Mouse (Mus musculus) neural tube, embryonic 10.5 days (tissue): ENCODE measurements at regions not wholly inside any gene's neighbourhood (a gene's known extent, or its start where the extent isn't known, plus 50 kb on each side); places are given as distances from the start of the nearest gene placed in this dataset.
"Not testable (repeated sequence)": the region's sequence is repeated elsewhere in the genome, so short reads cannot be mapped to it uniquely, and the experiment has no call there.

ENCODE experiments used
- DNase-seq: peaks from one replicate; pipeline ENCODE4 v3.0.0-alpha.2; 2017; ENCODE audit warnings: low spot score; ENCODE audit errors: extremely low spot score

DNA sequence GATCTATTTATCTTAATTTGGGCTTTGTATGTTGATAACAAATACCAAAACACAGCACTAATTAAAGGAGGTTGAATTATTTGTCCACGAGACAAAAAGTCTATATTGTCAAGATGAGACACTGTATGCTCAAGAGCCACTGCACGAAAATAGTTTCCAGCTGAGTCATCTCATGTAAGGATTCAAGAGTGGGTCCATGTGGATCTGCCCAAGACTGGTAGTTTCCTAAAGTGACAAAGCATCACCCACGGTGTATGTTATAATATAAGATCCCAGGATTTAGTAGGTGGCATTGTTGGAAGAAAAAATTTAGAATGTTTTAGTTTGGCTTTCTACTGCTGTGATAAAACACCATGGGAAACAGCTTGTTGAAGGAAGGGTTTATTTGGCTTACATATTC, 428.2 kb downstream of the Arl6ip6 start:
- DNase-seq, result no peak

DNA sequence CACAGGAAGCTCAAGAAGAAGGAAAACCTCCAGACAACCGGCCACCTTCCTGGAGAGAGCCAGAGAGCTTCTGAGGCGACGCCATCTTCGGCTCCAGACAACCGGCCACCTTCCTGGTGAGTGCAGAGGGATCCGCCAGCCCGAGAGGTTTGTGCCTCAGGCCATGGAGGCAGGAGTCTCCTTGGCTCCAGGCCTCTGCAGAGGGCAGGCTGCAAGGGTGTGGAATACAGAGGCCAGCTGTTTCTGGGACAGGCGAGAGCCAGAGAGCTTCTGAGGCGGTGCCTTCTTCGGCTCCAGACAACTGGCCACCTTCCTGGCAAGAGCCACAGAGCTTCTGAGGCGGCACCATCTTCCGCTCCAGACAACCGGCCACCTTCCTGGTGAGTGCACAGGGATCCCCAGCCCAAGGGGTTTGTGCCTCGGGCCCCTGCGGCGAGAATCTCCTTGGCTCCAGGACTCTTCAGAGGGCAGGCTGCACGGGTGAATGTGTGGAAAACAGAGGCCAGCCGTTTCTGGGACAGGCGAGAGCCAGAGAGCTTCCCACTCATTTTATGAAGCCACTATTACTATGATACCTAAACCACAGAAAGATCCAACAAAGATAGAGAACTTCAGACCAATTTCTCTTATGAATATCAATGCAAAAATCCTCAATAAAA, 441.4 kb downstream of the Arl6ip6 start:
- not testable (repeated sequence) for DNase-seq

DNA sequence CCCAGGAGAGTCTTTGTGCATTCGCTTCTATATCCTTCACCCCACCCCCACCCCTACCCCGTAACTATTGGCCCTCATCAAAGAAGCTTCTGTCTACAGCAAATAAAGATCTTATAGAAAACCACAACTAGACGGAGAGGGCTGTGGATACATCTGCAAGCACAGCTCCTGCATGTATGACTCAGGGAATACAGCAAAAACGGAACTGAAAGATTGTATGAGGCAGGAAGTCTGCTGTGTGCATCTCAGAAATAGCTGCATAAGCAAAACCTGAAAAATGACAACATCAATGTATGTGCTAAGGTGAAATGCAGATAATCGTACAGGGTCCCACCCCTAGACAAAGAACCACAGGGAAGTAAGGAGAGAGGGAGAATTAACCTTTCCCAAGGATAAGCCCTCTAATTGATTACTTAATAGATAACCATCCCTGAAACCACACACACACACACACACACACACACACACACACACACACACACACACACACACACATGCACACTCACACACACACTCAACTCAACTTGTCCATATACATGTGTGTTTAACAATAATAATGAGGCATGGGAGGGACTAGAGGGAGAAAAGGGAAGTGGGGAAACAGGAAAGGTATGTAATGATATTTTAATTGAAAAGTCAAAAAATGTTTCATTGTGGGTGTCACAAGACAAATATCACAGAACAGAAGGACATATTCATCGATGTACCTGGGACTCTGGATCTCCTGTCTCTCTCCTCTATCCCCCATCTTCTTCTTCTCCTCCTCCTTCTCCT, 416.6 kb downstream of the Rprm start:
- DNase-seq, result no peak

- no peak for DNase-seq
Measured at GRCm38 (mm10) chr2:53680350-53681011, 404.9 kb downstream of the Rprm start.

GRCm38 (mm10) chr2:53682599-53682998, 402.8 kb downstream of the Rprm start:
- no peak for DNase-seq

GRCm38 (mm10) chr2:53687281-53687680, 398.1 kb downstream of the Rprm start:
- DNase-seq, result no peak

- DNase-seq, result no peak
Measured at GRCm38 (mm10) chr2:53689223-53689880, 396.0 kb downstream of the Rprm start.

DNA sequence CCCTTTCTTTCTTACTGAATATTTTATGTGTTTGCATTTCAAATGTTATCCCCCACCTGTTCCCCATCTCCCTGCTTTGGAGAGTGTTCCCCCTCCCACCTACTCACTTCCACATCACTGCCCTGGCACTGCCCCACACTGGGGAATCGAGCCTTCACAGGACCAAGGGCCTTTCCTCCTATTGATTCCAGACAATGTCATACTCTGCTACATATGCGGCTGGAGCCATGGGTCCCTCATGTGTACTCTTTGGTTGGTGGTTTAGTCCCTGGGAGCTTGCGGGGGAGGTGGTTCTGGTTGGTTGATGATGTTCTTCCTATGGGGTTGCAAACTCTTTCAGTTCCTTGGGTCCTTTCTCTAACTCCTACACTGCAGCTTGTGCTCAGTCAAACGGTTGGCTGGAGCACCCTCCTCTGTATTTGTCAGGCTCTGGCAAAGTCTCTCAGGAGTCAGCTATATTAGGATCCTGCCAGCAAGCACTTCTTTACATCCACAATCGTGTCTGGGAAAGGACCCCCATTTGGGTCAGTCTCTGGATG, 393.7 kb downstream of the Rprm start:
- no peak for DNase-seq

- DNase-seq, result no peak
Measured at GRCm38 (mm10) chr2:53711213-53711612, 374.1 kb downstream of the Rprm start.

GRCm38 (mm10) chr2:53713106-53713640, 372.2 kb downstream of the Rprm start:
- no peak for DNase-seq

GRCm38 (mm10) chr2:53715017-53715416, 370.3 kb downstream of the Rprm start:
- DNase-seq, result no peak

DNA sequence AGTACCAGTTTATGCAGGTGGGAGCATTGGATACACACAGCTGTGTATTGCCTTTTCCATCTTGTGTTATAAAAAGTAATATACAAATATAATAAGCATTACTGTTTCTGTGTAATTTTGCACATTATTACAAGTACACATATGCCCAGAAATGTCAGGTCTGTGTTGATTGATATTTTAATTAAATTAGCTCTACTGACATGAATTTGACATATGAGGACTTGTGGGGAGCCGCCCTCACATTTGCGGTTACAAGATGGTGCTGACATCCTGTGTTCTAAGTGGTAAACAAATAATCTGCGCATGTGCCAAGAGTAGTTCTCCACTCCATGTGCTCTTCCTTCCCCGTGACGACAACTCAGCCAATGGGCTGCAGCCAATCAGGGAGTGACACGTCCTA, 362.1 kb downstream of the Rprm start:
- DNase-seq, result no peak

DNA sequence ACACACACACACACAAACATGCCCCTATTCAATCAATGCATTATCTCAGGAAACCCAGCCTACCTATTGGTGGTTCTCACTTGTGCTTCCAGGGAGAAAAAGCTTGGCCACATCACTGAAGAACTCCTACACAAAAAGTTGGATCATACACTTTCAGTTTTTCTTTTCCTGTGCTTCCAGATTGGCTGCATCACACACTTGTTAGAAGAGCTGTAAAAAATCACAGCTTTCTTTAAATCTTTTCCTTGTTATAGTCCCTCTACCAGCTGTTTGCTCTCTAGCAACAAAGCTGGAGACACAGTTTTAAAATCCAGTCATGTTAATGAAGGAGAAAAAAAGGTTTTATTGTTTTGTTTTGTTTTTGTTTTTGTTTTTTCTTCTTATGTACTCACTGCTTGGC, 356.7 kb downstream of the Rprm start:
- no peak for DNase-seq

GRCm38 (mm10) chr2:53730451-53730850, 354.9 kb downstream of the Rprm start:
- no peak for DNase-seq

GRCm38 (mm10) chr2:53763486-53763885, 321.9 kb downstream of the Rprm start:
- DNase-seq, result no peak

DNA sequence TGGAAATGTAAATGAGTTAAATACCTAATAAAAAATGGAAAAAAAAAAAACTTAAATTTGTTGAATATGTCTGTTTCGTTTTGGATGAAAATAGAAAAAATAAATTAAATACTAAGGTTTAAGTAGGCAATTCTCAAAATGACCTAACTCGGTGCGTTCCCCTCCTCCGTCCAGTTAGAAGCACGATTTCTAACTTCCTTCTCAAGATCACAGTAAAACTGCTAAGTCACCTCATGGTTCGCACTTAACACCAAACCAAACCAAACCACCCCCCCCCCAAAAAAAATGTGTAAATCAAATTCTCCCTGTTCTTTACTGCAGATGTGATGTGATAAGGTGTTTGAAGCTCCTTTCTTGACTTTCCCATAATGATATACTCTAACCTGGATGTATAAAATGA, 303.3 kb downstream of the Rprm start:
- DNase-seq, result not testable (repeated sequence)

DNA sequence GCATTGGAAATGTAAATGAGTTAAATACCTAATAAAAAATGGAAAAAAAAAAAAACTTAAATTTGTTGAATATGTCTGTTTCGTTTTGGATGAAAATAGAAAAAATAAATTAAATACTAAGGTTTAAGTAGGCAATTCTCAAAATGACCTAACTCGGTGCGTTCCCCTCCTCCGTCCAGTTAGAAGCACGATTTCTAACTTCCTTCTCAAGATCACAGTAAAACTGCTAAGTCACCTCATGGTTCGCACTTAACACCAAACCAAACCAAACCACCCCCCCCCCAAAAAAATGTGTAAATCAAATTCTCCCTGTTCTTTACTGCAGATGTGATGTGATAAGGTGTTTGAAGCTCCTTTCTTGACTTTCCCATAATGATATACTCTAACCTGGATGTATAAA, 296.8 kb downstream of the Rprm start:
- not testable (repeated sequence) for DNase-seq

- no peak for DNase-seq
Measured at GRCm38 (mm10) chr2:53796605-53797004, 288.7 kb downstream of the Rprm start.

- no peak for DNase-seq
Measured at GRCm38 (mm10) chr2:53803666-53804065, 281.7 kb downstream of the Rprm start.

DNA sequence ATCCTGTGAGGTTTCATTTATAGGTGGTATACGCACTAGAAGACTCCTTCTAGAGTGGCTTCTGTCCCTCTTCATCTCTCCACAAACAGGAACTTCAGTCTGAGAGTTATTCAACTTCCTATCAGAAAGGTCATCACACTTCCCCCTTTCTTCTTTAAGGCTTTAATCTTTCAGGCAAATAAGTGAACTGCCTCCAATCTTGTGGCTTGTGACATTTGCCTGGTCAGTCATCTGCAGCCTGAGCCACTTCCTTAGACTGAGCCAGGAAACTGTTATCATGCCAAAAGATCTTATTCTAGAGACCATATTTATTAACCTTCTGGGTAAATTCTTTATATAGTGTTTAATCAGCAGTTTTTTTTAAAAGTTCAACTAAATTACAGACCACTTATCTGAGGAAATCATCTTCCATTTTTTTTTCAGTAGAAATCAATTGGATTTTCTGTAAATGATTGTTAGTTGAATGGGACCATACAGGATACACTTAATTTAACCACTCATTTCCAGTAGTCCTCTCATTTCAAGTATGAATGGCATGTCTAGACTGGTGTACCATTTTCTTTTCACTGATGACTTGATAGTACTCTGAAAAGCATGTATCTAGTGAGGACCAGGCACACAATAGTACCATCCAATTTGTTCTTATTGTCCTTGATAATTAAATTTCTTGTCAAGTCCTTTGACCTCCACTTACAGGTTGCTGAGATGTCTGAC, 234.4 kb downstream of the Rprm start:
- DNase-seq, result no peak
